Mouse (Mus musculus) MEL (cell line): Measurements from ENCODE around the gene Tnfsf11.

Source experiments
- TCF12 ChIP-seq: IDR thresholded peaks from 2 replicates; pipeline ENCODE4 v1.6.1; 2014; ENCODE audit warnings: low read depth, mild to moderate bottlenecking, inconsistent platforms, low read length, improper control_type of control experiment, moderate library complexity
- USF2 ChIP-seq, 2 experiments: IDR thresholded peaks; 2 replicates each; pipeline ENCODE4 v1.6.1; 2011 to 2012; ENCODE audit warnings: improper control_type of control experiment in 2 of 2, low read length in 2 of 2, borderline replicate concordance in 1 of 2, inconsistent platforms in 1 of 2, low read depth in 1 of 2, mild to moderate bottlenecking in 1 of 2; ENCODE audit not compliant: insufficient read depth in 1 of 2

GRCm38 (mm10) chr14:78355381-78355780, 47.5 kb upstream of the Tnfsf11 start:
- no peak for TF ChIP-seq USF2 (IDR thresholded peaks at IDR 0.05; ENCODE audit: borderline replicate concordance in 1 of 2, insufficient read depth in 1 of 2, low read depth in 1 of 2, low read length in 2 of 2)
- no peak for TF ChIP-seq TCF12
